Mouse (Mus musculus): ENCODE measurements around the gene Tecta. TPM values are rescaled to one million over a fixed set of nuclear protein-coding genes. Genes with fewer than 3 reads are reported as not detected.

Tecta gene
- polyA plus RNA-seq (2012; rRNA removed; ENCODE audit: low replicate concordance), result 0.04 and 0.12 TPM in 2 replicates

DNA sequence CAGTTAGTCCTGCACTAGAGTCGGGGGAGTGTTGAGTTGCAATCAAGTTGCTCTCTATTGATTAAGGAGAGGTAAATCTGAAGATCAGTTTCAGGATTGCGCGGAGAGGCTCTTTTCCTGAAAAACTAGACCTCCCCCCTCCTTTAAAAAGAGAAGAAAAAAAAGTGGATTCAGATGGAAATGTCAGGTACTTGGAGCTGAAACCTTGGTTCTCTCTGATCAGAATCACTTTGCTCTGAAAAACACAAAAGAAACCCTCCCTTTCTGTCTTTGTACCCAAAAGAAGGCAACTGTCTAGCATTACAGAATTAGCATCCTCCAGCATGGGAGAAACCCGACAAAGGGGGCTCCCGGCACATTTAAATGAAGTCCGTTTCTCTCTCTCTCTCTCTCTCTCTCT is at the start of gene Tecta:
Gene Tecta, minus strand, starts transcription at position 101 of the 400 bp plus-strand sequence.

Other genes with a start within 250 kb of the Tecta start
- 165 and 337 TPM in 2 replicates for gene Sc5d, start 135.7 kb downstream of the Tecta start, polyA plus RNA-seq (2012; rRNA removed; ENCODE audit: low replicate concordance)
- gene Tbcel, start 107.9 kb upstream of the Tecta start, polyA plus RNA-seq (2012; rRNA removed; ENCODE audit: low replicate concordance), result 10.6 and 11.5 TPM in 2 replicates